25 mouse cellular contexts compared by ENCODE assay signal in the genomic region with DNA sequence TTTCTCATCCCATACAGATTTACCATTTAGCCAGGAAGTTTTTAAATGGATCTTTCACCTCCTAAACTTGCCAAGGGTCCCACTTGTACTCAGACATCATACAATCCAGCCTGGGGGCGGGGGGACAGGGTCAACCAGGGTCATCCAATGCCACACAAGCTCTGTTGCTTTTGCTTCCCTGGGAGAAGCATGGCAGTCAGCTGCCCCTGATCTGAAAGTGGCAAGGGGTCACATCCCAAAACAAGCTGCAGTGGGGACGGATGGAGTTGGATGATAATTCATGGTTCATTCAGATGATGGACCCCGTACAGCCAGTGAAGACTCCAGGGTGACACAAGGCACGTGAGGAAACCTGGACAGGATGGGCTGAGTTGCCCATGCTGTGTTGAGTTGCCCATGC.
"Had no signal": no experiment of that assay in that cellular context is flagged by ENCODE, and none has a peak within 500 bp of the region (broad histone marks: within the 10 kb centered on the region; RNA-seq: fewer than 3 reads in every experiment).

No protein-coding gene starts in this region.

- H3K27ac ChIP-seq: gastrocnemius, adult 2 months; heart, embryonic 13.5 days; heart, embryonic 15.5 days; hindbrain, embryonic 15.5 days; intestine, embryonic 15.5 days; limb, embryonic 10.5 days; limb, embryonic 12.5 days; liver, embryonic 13.5 days; liver, embryonic 15.5 days had no signal

- H3K9me3 ChIP-seq: heart, embryonic 13.5 days; heart, embryonic 15.5 days; hindbrain, embryonic 13.5 days; hindbrain, embryonic 15.5 days; intestine, embryonic 15.5 days; limb, embryonic 10.5 days; limb, embryonic 12.5 days; liver, embryonic 13.5 days; liver, embryonic 15.5 days had no signal

- H3K27me3 ChIP-seq: heart, embryonic 13.5 days; heart, embryonic 15.5 days; hindbrain, embryonic 13.5 days; hindbrain, embryonic 15.5 days; intestine, embryonic 15.5 days; limb, embryonic 12.5 days; liver, embryonic 13.5 days; liver, embryonic 15.5 days had no signal

- DNase-seq: gastrocnemius, adult 2 months; gastrocnemius, postnatal 10 days; gastrocnemius, postnatal 36 days; heart, adult 18-20 months; heart, postnatal 14 days; heart, postnatal 36 days; kidney, adult 18-20 months; kidney, adult 8-10 months; kidney, postnatal 10 days; kidney, postnatal 25 days; kidney, postnatal 4 days; liver; liver, embryonic 13.5 days had no signal

- H3K4me2 ChIP-seq: heart, embryonic 11.5 days; heart, embryonic 13.5 days; heart, embryonic 15.5 days; hindbrain, embryonic 13.5 days; hindbrain, embryonic 15.5 days; intestine, embryonic 15.5 days; limb, embryonic 12.5 days; liver, embryonic 11.5 days; liver, embryonic 13.5 days; liver, embryonic 15.5 days had no signal

- H3K9ac ChIP-seq: heart, embryonic 13.5 days; heart, embryonic 15.5 days; hindbrain, embryonic 13.5 days; hindbrain, embryonic 15.5 days; intestine, embryonic 15.5 days; limb, embryonic 12.5 days; liver, embryonic 13.5 days; liver, embryonic 15.5 days had no signal

- H3K4me3 ChIP-seq: gastrocnemius, adult 2 months; heart, embryonic 13.5 days; heart, embryonic 15.5 days; hindbrain, embryonic 13.5 days; hindbrain, embryonic 15.5 days; intestine, embryonic 15.5 days; limb, embryonic 10.5 days; limb, embryonic 12.5 days; liver, embryonic 13.5 days; liver, embryonic 15.5 days had no signal

- H3K36me3 ChIP-seq: heart, embryonic 13.5 days; heart, embryonic 15.5 days; hindbrain, embryonic 15.5 days; intestine, embryonic 15.5 days; limb, embryonic 10.5 days; limb, embryonic 12.5 days; liver, embryonic 13.5 days; liver, embryonic 15.5 days had no signal

- ATAC-seq: inflammation-experienced regulatory T-cells, adult 6 months; intestine, embryonic 15.5 days; intestine, postnatal 0 days had no signal

- H3K4me1 ChIP-seq: limb, embryonic 10.5 days; liver, embryonic 13.5 days; liver, embryonic 15.5 days had no signal
